Mouse (Mus musculus) heart, adult 2 months (tissue): ENCODE measurements at regions not wholly inside any gene's neighbourhood (a gene's known extent, or its start where the extent isn't known, plus 50 kb on each side); places are given as distances from the start of the nearest gene placed in this dataset.

Source experiments
- DNase-seq, 2 experiments: peaks; one replicate each; pipeline ENCODE4 v3.0.0; 2021
- H3K27ac ChIP-seq: fragments of 200-600 bp; 2 replicates; pipeline ENCODE4 v1.8.1; 2022
- H3K27me3 ChIP-seq: fragments of 200-500 bp; 2 replicates; pipeline ENCODE4 v1.6.1; 2012; ENCODE audit warnings: mild to moderate bottlenecking, low read length, inconsistent platforms, mixed read lengths; ENCODE audit not compliant: control insufficient read depth, insufficient read depth
- H3K36me3 ChIP-seq: fragments of 200-500 bp; 2 replicates; pipeline ENCODE4 v1.6.1; 2012; ENCODE audit warnings: low read length, inconsistent platforms; ENCODE audit not compliant: control insufficient read depth, insufficient read depth
- H3K4me1 ChIP-seq: fragments of 200-500 bp; 2 replicates; pipeline ENCODE4 v1.6.1; 2011; ENCODE audit warnings: low read length; ENCODE audit not compliant: control insufficient read depth, insufficient read depth
- H3K4me3 ChIP-seq: fragments of 200-600 bp; 2 replicates; pipeline ENCODE4 v1.8.1; 2022
- H3K79me2 ChIP-seq: fragments of 200-500 bp; replicated peaks from 2 replicates; pipeline ENCODE4 v1.6.1; 2012; ENCODE audit warnings: mild to moderate bottlenecking, inconsistent platforms, low read length, moderate library complexity, mixed read lengths; ENCODE audit not compliant: control insufficient read depth, insufficient read depth
- H3K9ac ChIP-seq: fragments of 200-500 bp; 2 replicates; pipeline ENCODE4 v1.6.1; 2012; ENCODE audit warnings: low read depth, mild to moderate bottlenecking, control low read depth, inconsistent platforms, low read length, mixed read lengths
- CTCF ChIP-seq: fragments of 200-600 bp; IDR thresholded peaks from 2 replicates; pipeline ENCODE4 v1.8.1; 2022; ENCODE audit warnings: antibody characterized with exemption, mild to moderate bottlenecking, moderate library complexity
- EP300 ChIP-seq: fragments of 200-500 bp; IDR thresholded peaks from 2 replicates; pipeline ENCODE4 v1.6.1; 2011; ENCODE audit warnings: low read depth, low read length, control low read depth; ENCODE audit not compliant: insufficient read depth
- POLR2A ChIP-seq: fragments of 200-500 bp; IDR thresholded peaks from 2 replicates; pipeline ENCODE4 v1.6.1; 2011; ENCODE audit warnings: mild to moderate bottlenecking, low read depth, low read length, control low read depth; ENCODE audit not compliant: insufficient read depth
- WGBS: fragments of 180-500 bp; shearing (Covaris S2); methylation state at CpG from one replicate; pipeline ENCODE4 v1.1.7; 2018; 5-methylcytosine and 5-hydroxymethylcytosine counted together
- intact Hi-C: fragments of 180-260 bp; cut with DNase I; formaldehyde crosslinking; loops from one replicate; pipeline ENCODE4 v1.15.1; 2025

- no peaks in the 10 kb centered on the region for H3K27me3 ChIP-seq
- TF ChIP-seq CTCF, result no peak
- TF ChIP-seq EP300, result no peak
- TF ChIP-seq POLR2A, result no peak
- 89% methylated on average over 4 of the region's 4 CpGs for WGBS
Measured at GRCm38 (mm10) chr6:52472008-52472407, 158.7 kb downstream of the Evx1 start.

GRCm38 (mm10) chr6:52473042-52473589, 159.8 kb downstream of the Evx1 start:
- WGBS, result 77% methylated on average over 12 of the region's 12 CpGs
- intact Hi-C loops, result no loop called here

More at GRCm38 (mm10) chr6:52472008-52472407, 158.7 kb downstream of the Evx1 start:
- Histone ChIP-seq H3K4me1 (no peaks in the 10 kb centered on the region; the same call in 1 of the 2 replicates), H3K36me3 (no peaks in the 10 kb centered on the region), H3K9ac (no peak overlapping the region), H3K27ac (no peak overlapping the region), H3K79me2 (no peaks in the 10 kb centered on the region), H3K4me3 (no peak overlapping the region)
- intact Hi-C loops, result no loop called here
- DNase-seq, result no peak

GRCm38 (mm10) chr6:52473924-52474323, 160.6 kb downstream of the Evx1 start:
- H3K79me2 ChIP-seq, result no peaks in the 10 kb centered on the region
- no peak for DNase-seq
- H3K4me1 ChIP-seq, result peaks cover 3% of the 10 kb centered on the region
- H3K36me3 ChIP-seq, result no peaks in the 10 kb centered on the region
- H3K27me3 ChIP-seq, result no peaks in the 10 kb centered on the region
- H3K9ac ChIP-seq, result no peak overlapping the region
- no peak overlapping the region for H3K27ac ChIP-seq
- 44% methylated on average over 11 of the region's 11 CpGs for WGBS
- intact Hi-C loops, result no loop called here
- TF ChIP-seq EP300 (no peak), CTCF (no peak), POLR2A (no peak)
- no peak overlapping the region for H3K4me3 ChIP-seq

More at GRCm38 (mm10) chr6:52473042-52473589, 159.8 kb downstream of the Evx1 start:
- H3K36me3 ChIP-seq, result no peaks in the 10 kb centered on the region
- no peaks in the 10 kb centered on the region for H3K79me2 ChIP-seq
- no peaks in the 10 kb centered on the region for H3K27me3 ChIP-seq
- no peak overlapping the region for H3K27ac ChIP-seq
- peaks cover 2% of the 10 kb centered on the region for H3K4me1 ChIP-seq
- TF ChIP-seq CTCF (no peak), EP300 (no peak), POLR2A (no peak)
- no peak for DNase-seq
- H3K4me3 ChIP-seq, result no peak overlapping the region
- no peak overlapping the region for H3K9ac ChIP-seq

- TF ChIP-seq EP300, result no peak
- TF ChIP-seq POLR2A, result no peak
- no peak for TF ChIP-seq CTCF
- DNase-seq, result no peak
- Histone ChIP-seq H3K4me3 (no peak overlapping the region), H3K27me3 (no peaks in the 10 kb centered on the region), H3K27ac (no peak overlapping the region), H3K79me2 (no peaks in the 10 kb centered on the region), H3K9ac (no peak overlapping the region), H3K4me1 (peaks cover 8% of the 10 kb centered on the region), H3K36me3 (no peaks in the 10 kb centered on the region)
- 95% methylated on average over 8 of the region's 8 CpGs for WGBS
- intact Hi-C loops, result no loop called here
Measured at GRCm38 (mm10) chr6:52475676-52476075, 162.4 kb downstream of the Evx1 start.

GRCm38 (mm10) chr6:52476907-52477306, 163.3 kb downstream of the Hibadh start:
- no peaks in the 10 kb centered on the region for H3K27me3 ChIP-seq
- no peak overlapping the region for H3K9ac ChIP-seq
- DNase-seq, result no peak
- intact Hi-C loops, result no loop called here
- peaks cover 8% of the 10 kb centered on the region for H3K4me1 ChIP-seq
- H3K4me3 ChIP-seq, result no peak overlapping the region
- no peak overlapping the region for H3K27ac ChIP-seq
- no peaks in the 10 kb centered on the region for H3K36me3 ChIP-seq
- 72% methylated on average over 7 of the region's 7 CpGs for WGBS
- no peak for TF ChIP-seq POLR2A
- TF ChIP-seq CTCF, result no peak
- no peak for TF ChIP-seq EP300
- no peaks in the 10 kb centered on the region for H3K79me2 ChIP-seq

GRCm38 (mm10) chr6:52477380-52477779, 162.8 kb downstream of the Hibadh start:
- TF ChIP-seq EP300, result 0 out of 2 replicates have a peak, but pooled peaks have one; percentile 35
- TF ChIP-seq POLR2A, result no peak
- no peaks in the 10 kb centered on the region for H3K27me3 ChIP-seq
- intact Hi-C loops, result no loop called here
- DNase-seq, result peak in 1 of 2 experiments; percentile 61
- H3K9ac ChIP-seq, result no peak overlapping the region
- no peak overlapping the region for H3K4me3 ChIP-seq
- no peaks in the 10 kb centered on the region for H3K79me2 ChIP-seq
- H3K4me1 ChIP-seq, result peaks cover 8% of the 10 kb centered on the region
- no peaks in the 10 kb centered on the region for H3K36me3 ChIP-seq
- 58% methylated on average over 7 of the region's 7 CpGs for WGBS
- no peak overlapping the region for H3K27ac ChIP-seq
